Mouse (Mus musculus) ovary, adult 18-20 months (tissue): ENCODE measurements at regions not wholly inside any gene's neighbourhood (a gene's known extent, or its start where the extent isn't known, plus 50 kb on each side); places are given as distances from the start of the nearest gene placed in this dataset.

Source experiments
- DNase-seq: peaks from one replicate; pipeline ENCODE4 v3.0.0; 2022; ENCODE audit warnings: low spot score, mixed read lengths

DNA sequence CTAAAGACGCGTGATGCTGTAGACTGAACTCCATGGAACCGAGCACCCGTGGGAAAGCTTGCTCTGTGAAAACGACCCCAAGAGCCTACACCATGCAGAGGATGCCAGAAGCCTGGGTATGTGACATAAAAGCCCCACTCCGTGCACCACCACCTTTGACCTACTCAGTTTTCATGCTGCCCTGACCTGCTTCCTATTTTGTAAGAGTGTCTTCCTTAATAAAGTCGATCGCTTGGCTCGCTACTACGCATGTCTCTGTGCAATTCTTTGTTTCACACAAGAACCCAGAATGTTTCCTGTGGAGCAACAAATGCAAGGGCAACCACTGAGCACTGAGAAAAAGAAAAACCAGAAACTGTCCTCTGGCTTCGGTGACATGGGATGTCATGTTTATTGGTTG is 60.5 kb downstream of the Sec61b start:
- no peak for DNase-seq

DNA sequence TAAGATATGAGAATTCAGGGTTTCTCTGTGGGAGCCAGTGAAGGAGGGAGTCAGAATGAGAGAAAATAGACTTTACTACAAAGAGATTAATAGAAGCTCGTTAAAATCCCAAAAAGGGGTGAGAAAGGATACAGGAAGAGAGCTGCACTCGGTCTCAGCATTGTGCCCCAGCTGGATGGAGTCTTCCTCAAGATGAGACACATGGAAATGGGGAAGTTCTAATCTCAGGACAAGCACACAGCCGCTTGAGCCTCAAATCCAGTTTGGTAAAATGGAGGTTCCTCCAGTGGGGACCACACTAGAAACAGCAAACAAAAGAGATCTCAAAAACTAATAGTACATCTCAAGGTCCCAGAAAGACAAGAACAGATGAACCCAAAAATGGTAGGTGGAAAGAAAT is 93.2 kb downstream of the Sec61b start:
- DNase-seq: no peak

DNA sequence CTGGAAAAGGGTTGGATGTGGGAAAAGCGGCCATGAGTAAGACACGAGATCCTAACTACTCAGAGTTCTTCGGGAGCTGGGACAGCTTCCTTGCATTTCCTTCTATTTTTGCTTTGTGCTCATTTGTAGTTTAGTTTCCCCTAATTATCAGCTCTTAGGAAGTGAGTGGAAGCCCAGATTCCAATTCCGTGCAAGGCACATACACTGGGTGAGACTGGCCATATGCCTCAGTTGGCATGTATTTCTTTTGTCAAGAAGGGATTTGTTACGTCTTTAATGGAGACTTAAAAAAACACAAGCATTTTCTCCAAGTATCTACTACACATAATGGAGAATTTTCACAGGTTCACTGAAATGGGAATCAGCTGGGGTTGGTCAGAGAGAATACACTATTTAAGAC is 96.4 kb downstream of the Sec61b start:
- DNase-seq: no peak

DNA sequence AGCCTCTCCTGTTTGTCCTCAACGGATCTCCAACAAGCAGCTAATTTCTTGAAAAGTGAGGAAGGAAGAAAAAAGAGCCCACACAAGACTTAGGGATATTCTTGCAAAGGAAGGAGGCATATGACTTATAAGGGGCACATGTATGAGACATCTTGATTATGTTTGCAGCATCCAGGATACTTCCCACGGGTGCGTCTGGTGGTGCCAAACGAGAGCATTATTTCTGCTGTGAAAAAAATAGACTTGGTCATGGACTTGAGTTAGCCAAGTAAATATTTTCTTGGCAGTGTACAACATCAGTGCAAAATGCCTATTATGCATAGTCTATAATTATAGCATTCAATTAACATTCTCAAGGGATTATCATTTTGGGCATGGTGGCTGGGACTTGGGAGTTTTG is 101.6 kb downstream of the Sec61b start:
- DNase-seq: no peak

DNA sequence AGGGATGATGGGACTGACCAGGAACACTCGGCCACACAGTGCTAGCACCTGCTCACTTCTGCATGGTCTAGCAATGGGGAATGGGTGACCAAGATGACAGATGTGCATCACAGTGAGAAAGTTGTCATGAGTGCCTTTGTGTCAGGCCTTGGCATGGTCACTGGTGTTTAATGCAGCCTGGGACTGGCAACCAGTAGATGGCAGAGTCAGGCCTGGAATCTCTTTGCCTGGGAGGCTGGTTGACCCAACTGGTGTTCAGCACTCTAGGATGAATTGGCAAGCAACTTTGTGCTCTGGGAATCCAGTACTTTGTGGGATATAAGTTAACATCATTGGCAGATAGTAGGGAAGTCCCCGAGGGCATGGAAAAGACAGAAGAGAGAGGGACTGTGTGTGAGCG is 103.0 kb downstream of the Sec61b start:
- DNase-seq: no peak

DNA sequence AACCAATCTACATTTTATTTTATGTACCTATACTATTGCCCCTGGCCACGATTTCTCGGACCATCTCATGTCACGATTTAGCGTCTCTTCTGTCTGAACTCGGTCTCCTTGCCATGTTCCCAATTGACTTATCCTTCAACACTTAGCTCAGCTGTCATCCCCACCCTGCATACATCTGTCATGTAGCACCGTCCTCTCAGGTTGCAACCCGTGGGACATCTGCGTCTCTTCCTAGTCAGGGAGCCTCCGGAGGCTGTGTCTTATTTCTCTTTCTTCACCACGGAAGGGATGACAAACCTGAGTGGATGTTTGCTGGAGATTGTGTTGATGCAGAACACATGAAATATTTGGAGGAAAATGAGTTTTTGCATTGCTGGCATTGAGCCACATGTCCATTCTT is 104.2 kb downstream of the Sec61b start:
- no peak for DNase-seq

DNA sequence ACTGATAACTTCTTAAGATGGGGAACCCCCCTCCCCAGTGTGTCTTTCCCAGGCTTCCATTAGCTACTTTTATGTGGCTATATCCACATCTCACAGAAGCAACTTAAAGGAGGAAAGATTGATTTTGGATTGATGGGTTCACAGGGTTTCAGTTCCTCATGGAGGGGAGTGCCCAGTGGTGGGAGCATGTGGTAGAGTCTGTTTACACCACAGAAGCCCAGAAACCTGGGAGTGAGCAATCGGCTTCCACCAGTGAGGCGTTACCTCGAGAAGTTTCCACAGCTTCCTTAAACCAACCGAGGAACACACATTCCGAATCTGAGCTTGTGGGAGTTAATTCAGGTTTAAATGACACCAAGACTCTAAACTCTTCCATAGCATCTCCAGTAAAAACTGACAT is 106.1 kb downstream of the Sec61b start:
- DNase-seq: no peak

DNA sequence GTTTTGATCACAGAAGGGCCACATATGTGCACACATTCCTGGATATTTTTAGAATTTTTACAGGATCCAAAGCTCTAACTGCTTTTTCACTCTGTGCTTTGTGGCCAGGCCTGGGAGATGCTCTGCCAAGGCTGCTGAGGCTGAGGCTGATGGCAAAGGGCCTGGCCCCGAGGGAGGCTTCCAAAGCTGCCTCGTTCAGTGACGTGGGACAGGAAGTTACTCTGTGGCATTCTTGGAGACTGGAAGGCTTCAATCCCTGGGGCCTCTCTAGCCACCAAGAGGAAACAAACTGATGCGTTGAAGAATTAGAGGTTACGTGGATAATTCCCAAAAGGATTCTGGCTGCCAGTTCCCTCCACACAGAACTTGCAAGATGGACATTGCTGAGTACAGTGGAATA is 112.8 kb downstream of the Sec61b start:
- DNase-seq: no peak

DNA sequence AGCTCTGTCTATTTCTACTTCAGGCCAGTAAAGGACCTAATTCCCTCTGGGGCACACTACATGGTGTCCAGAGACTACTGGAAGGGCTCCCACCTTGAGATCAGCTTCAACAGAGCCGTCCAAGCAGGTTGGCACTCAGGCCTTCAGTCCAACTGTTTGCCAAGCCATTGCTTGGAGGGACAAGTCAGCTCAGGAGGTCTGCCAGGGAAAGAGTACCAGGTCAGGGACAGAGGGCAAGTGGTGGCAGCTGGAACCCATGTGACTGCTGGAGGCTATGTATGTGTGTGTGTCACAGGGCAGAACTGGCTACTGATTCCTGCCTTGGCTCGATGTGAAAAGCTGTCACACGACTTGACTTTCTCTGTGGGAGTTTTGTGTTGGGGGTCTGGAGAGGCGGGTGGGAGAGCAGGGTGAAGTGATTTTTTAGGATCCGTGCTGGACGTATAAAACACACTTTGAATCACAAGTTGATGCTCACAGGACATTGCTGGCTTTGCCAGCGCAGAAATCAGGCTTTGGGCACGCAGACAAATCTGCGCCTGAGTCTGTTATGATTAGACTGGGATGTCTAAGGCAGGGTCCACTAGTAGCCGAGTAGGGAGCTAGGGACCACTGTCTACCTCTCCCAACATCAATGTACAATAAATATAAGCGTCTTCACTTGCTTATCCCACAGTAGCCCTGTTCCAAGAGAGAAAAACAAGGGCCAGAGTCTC is 118.0 kb downstream of the Sec61b start:
- DNase-seq: no peak

DNA sequence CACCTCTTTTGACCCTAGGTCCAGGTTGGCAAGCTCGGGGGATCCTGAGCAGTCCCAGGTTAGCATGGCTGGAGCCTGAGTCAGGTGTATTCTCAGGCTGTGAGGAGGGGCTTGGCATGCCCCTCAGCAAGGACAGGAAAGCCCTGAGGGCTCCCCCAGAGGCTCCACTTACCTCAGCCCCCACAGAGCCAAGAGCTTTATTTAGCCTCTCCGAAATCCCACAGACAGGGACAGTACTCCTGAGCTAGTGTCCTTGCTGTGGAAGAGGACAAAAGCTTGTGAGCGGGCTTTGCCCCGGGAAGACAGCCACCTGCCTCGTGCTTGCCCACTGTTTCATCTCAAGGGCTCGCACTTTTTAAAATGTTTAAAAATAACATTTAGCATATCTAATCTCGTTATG is 118.7 kb downstream of the Sec61b start:
- DNase-seq: no peak

DNA sequence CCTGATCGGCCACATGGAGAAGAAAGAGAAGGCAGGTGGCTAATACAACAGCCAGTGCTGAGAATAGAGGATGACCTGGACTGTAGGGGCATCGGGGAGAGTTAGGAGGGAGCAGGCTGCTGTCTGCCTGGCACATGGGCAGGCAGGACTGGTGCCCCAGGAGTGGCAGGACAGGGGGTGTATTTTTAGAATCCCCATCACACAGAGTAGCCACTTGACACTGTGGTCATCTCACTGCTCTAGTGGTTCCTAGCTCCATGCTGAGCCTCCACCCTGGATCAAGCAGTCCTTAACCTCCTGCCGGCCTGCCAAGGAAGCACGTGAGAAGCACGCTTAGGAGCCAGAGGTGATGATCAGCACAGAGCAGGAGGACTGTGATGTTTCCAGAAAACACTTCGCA is 119.7 kb downstream of the Sec61b start:
- DNase-seq: no peak

DNA sequence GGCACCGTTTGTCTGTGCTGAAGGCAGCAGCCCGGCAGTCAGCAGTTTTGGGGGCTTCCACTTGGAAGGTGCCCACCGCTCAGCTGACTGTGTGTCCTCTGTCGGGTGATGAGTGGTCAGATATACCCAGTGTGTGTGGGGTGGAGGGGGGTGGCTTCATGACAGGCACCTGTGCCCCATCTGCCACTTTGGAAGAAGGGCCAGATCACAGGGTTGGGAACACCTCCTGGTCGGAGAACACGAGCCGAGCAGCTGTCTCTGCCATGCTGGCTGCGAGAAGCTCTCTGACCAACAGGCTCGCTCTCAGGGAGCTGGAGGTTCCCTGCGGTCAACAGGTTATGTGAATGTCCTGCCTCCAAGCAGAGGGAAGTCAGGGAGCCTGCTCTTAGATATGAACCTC is 121.4 kb downstream of the Sec61b start:
- no peak for DNase-seq

DNA sequence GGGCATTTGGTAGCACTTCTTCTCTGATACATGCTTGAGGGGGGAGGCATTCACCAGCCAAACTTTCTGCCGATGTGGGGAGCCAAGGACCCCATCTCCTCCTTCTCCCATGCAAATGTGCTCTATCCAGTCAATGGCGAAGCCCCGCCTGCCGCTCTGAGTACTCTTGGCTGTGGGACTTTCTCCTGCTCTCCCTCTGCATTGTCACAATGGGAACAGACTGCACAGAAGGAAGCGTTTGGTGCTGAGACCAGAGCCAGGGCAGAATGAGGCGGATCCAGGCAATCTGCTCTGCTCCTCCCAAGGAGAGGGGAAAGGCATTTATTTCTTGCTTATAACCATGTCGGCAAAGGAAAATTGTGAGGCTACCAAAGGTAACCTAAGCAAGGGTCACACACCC is 123.1 kb downstream of the Sec61b start:
- DNase-seq: no peak

DNA sequence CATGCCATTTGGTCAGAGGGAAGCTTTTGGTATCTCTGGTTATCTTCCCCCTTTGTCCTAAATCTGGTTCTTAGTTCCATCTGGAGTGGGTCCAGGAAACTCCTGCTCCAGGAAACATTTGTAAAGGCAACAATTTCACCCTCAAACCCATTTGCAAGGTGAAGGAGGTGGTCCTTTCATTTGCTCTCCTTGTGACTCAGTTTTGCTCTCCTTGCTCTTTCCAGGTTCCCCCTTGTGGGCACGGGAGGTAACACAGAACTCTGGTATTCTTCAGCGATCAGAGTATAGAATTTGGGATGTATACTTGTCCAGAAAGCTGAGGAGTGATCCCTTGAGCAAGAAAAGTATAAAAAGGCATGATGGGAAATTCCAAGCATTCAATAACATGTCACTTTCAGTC is 123.8 kb downstream of the Sec61b start:
- DNase-seq: no peak

DNA sequence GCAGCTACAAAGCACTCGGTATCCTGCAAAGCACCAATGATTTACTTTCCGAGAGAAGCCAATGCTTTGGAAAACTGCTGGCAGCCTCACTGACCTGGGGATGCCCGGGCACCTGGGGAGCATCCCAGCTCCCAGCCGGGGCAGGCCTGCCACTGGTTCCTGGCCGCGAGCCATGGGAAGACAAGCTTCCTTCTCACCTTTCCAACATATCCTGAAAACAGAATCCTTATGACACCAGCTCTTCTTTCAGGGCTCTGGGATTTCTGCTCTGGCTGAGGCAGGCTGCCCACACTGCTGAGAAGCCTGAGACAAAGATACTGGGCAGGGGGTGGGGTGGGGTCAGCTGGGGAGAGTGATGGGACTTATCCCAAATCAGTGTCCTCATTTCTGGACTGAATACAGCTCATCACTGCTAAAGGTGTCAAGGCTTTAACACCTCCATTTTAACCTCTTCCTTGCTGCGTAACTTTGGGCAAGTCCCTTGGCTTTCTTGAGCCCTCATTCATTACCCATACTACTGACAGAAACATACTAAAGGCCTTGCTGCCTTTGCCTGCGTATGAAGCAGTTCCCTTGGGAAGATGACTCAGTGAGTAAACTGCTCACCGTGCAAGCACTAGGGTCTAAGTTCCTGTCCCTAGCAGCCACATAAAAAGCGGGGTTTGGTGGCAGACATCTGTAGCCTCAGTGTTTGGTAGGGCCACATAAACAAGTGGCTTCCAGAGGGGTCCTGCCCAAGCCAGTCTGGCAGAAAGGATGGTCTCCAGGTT is 127.0 kb downstream of the Sec61b start:
- no peak for DNase-seq

DNA sequence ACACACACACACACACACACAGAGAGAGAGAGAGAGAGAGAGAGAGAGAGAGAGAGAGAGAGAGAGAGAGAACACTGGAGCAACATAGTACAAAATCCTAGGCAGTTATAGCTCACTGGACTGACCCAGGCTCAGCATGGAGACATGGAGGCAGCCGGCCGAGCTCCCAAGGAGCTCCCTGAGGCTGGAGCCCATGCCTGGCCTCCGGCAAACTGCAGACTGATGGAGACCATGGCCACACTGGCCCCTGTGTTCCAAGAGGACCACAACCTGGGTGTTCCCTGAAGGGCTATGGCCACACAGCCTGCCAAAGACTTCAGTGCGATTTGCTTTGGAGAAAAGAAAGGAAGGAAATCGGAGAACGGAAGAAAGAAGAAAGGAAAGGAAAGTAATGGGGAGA is 128.9 kb downstream of the Sec61b start:
- DNase-seq: no peak

DNA sequence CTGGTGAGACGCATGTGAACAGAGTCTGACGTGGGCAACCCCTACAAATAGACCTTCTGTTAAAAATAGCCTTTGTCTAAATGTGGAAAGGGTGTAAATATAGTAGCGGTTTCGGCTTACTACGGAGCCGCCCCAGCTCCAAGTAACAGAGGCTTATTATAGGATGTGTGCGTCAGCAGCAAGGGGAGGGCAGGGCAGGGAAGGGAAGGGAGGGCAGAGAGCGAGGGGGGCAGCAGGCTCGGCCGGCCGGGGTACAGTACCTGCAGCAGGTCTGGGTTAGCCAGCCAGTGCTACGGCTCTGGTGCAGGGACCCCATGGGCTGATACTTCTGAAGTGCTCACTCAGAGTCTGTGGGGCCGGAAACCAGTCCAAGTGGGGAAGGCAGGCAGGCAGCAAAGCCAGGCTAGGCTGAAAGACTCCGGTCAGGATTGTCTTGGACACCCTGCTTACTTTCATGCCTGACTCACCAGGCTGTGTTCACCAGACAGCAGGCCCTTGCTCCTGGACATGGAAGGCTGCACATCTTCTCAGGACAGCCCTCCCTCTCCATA is 129.5 kb downstream of the Sec61b start:
- no peak for DNase-seq

DNA sequence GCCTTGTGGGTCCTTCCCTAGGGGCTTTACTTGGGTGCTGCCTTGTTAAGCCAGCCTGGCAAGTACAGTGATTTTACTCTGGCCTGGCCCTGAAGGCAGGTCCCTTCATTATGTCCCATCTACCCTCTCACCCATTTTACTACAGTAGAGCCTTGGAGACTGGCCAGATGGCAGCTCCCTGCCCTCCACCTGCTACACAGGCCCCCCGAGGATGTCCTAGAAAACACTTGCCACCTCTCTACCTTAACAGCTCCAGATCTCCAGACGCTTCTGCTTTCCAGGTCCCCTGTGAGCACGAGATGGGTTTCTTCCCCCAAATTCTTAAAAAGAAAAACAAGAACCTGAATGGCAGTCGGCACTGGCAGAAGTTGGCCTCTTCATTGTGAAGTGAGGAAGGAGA is 131.2 kb downstream of the Sec61b start:
- no peak for DNase-seq

DNA sequence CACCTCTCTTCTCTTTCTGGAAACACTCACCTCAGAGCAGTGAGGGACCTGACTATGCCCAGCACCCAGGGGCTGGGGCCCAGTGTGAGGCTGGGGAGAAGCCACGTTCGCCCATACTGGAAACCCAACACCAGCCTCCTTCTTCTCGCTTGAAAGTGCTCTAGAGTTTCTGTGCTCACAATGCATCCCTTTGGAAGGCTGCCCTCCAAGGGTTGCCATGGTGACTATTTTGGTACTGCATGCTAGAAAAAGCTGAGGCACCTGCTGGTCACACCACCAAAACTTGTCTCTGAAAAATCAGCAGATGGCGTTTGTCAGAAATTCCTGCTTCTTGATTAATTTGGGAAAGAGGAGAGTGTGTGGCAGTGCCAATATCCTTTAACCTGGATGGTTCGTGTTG is 134.2 kb downstream of the Sec61b start:
- no peak for DNase-seq

DNA sequence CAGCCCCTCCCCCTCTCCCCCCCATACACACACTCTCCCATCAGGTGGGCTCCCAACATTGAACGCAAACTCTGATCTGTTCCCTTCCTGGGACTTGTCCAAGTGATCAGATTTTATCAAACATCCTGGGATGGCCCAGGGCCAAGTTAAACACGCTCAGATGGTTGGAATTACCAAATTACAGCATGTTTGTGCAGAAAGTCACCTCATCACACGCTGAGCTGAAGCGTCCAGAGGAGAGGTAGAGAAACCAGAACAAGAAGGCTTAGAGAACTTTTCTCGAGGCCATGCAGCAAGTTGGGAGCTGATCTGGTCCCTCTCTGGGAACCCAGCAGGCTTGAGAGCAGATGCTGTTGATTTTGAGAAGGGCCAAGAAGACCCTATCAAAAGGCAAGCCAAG is 136.5 kb downstream of the Sec61b start:
- no peak for DNase-seq

DNA sequence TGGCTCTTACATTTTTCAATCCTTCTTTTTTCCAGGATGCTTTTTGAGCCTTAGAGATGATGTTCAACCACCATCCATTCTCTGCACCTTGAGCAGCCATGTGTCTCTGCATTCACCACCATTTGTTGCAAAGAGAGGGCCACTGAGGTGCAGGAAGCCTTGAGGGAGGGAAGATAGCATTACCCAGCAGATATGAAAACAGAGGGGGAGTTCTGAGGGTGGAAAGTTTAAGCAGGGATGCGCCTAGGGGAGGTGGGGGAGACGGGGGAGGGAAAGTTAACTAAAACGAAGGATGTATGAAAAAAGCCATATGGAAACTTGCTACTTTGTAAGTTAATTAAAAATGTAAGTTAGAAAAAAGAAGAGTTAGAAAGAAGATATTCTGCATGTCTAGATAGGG is 142.1 kb downstream of the Sec61b start:
- no peak for DNase-seq

DNA sequence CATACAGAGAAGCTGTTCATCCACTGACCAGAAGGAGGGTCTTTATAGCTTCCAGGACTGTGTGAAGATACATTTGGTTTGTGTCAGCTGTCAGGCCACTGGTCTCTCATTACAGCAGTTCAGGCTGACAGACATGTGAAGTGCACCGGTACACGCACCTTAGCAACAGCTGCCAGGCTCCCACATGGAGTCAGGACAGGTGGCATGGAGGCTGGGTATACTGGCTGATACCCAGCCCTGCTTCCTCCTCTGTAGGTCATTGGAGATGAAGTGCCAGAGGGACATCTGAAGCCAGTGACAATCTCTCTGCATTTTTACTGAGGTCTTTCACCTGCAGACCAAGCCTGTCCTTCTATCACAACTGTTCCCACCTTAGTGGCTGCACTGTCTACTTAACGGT is 146.2 kb downstream of the Sec61b start:
- no peak for DNase-seq

DNA sequence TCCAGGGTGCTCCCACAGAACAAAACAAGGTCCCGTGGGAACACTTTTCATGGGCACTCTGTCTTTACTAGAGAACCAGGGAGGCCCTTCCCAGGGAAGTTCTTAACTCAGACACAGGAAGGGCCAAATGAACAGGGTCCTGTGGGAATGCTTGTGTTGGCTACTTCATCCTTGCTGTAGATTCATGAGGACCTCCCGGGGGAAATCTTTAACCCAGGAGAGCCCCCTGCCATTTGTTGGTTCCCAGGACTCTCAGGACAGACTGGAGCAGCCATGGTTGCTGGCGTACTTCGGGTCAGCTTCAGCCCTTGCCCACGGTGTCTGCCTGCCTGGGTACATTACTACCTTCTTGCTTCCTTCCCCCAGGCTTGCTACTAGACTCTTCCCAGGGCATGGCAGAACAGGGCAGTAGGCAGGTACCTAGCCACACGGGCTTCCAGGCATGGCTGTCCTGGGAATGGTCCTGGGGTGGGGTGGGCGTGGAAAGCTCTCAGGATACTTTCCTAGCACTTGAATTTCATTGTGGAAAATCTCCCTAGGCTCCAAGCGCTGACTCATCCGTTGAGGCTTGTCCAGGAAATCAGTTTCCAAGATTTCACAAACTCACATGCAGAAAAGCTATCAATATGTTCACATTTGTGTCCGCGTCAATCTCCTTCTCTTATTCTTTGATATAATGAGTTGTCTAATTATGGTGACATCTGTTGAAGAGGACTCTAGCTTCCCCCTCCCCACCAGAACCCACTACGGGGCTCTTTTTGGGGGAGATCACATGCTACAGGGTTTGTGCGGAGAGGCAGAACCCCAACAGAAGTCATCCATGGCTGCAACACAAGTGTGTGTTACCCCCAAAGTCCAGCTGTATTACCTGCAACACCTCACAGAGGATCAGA is 148.6 kb downstream of the Sec61b start:
- no peak for DNase-seq
